Mouse (Mus musculus): ENCODE results near the gene Pheta1.

DNA sequence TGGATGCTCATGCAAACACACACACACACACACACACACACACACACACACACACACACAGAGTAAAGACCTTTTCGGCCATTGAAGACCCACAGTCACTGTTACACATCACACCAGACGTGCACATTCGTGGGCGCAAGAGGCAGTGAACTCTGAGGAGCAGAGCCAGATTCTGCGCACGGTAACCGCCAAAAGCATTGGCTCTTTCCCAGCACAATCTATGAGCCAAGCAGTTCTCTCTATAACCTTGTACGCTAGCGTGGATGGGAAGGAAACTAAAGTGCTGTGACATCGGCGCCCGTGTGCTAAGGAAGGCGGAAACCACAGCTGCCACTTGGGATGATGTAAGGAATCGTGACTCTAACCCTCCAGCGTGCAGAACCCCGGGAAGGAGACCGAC lies 29.9 kb downstream of the Pheta1 start:
- TF ChIP-seq POLR2A (IDR thresholded peaks at IDR 0.05; ENCODE audit: extremely low read depth, insufficient read depth, low read length) (no peak), CTCF (IDR thresholded peaks at IDR 0.05; ENCODE audit: extremely low read depth, insufficient read depth, low read length) (no peak)

Measured in cortical plate, adult 2 months (tissue).